Mouse (Mus musculus): ENCODE measurements around the gene Inpp5k. TPM values are rescaled to one million over a fixed set of nuclear protein-coding genes. Genes with fewer than 3 reads are reported as not detected.

The Inpp5k gene
- polyA plus RNA-seq, 1 experiment = 56.9 TPM

- H3K36me3 ChIP-seq (ENCODE audit: control insufficient read depth, insufficient read depth, low read length) = peaks cover 70% of the 10 kb centered on the region
- DNase-seq (ENCODE audit: low read depth in 1 of 2, low spot score in 2 of 2) = no peak
- H3K27ac ChIP-seq (ENCODE audit: insufficient read depth, low read length) = no peak overlapping the region
- WGBS = 94% methylated on average over 7 of the region's 7 CpGs
- TF ChIP-seq CTCF (IDR thresholded peaks at IDR 0.05; ENCODE audit: extremely low read depth, insufficient read depth, insufficient read length, insufficient replicate concordance) = no peak
- H3K27me3 ChIP-seq (ENCODE audit: control insufficient read depth, insufficient read depth, low read length) = no peaks in the 10 kb centered on the region
- no peak overlapping the region for H3K4me3 ChIP-seq (ENCODE audit: extremely low read depth, insufficient read depth, insufficient read length)
- no peaks in the 10 kb centered on the region for H3K4me1 ChIP-seq (ENCODE audit: control insufficient read depth, insufficient read depth, insufficient read length)
Measured at GRCm38 (mm10) chr11:75662131-75662530, 31.3 kb downstream of the Inpp5k start.

DNA sequence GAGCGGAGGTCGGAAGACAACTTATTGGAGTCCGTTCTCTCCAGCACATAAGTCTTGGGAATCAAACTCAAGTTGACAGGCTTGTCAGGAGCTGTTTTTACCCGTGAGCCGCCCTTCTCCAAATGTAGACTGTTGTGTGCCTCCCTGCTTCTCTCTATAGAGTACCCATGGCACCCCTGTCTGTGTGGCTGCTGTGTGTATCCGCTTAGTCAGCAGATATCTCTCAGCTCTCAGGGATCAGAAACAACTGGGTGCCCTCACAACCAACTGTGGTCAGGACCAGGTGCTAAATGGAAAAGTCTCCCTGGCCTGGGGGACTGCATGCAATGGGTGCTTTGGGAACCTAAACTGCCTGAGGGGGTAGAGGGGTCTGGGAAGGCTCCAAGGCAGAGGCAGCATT, 35.5 kb downstream of the Inpp5k start:
- no peak for TF ChIP-seq POLR2A (IDR thresholded peaks at IDR 0.05; ENCODE audit: low read depth, low read length)
- TF ChIP-seq CTCF (IDR thresholded peaks at IDR 0.05; ENCODE audit: extremely low read depth, insufficient read depth, insufficient read length, insufficient replicate concordance) = no peak
- Histone ChIP-seq H3K4me3 (ENCODE audit: extremely low read depth, insufficient read depth, insufficient read length) (no peak overlapping the region), H3K4me1 (ENCODE audit: control insufficient read depth, insufficient read depth, insufficient read length) (no peaks in the 10 kb centered on the region), H3K36me3 (ENCODE audit: control insufficient read depth, insufficient read depth, low read length) (peaks cover 76% of the 10 kb centered on the region), H3K27me3 (ENCODE audit: control insufficient read depth, insufficient read depth, low read length) (no peaks in the 10 kb centered on the region), H3K27ac (ENCODE audit: insufficient read depth, low read length) (no peak overlapping the region)
- 95% methylated on average over 6 of the region's 6 CpGs for WGBS
- DNase-seq (ENCODE audit: low read depth in 1 of 2, low spot score in 2 of 2) = no peak

GRCm38 (mm10) chr11:75668621-75669020, 37.8 kb downstream of the Inpp5k start:
- no peak overlapping the region for H3K27ac ChIP-seq (ENCODE audit: insufficient read depth, low read length)
- H3K27me3 ChIP-seq (ENCODE audit: control insufficient read depth, insufficient read depth, low read length) = no peaks in the 10 kb centered on the region
- no peak overlapping the region for H3K4me3 ChIP-seq (ENCODE audit: extremely low read depth, insufficient read depth, insufficient read length)
- TF ChIP-seq CTCF (IDR thresholded peaks at IDR 0.05; ENCODE audit: extremely low read depth, insufficient read depth, insufficient read length, insufficient replicate concordance) (no peak), POLR2A (IDR thresholded peaks at IDR 0.05; ENCODE audit: low read depth, low read length) (no peak)
- no peaks in the 10 kb centered on the region for H3K4me1 ChIP-seq (ENCODE audit: control insufficient read depth, insufficient read depth, insufficient read length)
- peaks cover 82% of the 10 kb centered on the region for H3K36me3 ChIP-seq (ENCODE audit: control insufficient read depth, insufficient read depth, low read length)
- no peak for DNase-seq (ENCODE audit: low read depth in 1 of 2, low spot score in 2 of 2)
- WGBS = 50% methylated on average over 3 of the region's 3 CpGs

GRCm38 (mm10) chr11:75669176-75669852, 38.5 kb downstream of the Inpp5k start:
- H3K36me3 ChIP-seq (ENCODE audit: control insufficient read depth, insufficient read depth, low read length) = peaks cover 83% of the 10 kb centered on the region
- WGBS = 88% methylated on average over 11 of the region's 11 CpGs
- TF ChIP-seq POLR2A (IDR thresholded peaks at IDR 0.05; ENCODE audit: low read depth, low read length) (no peak), CTCF (IDR thresholded peaks at IDR 0.05; ENCODE audit: extremely low read depth, insufficient read depth, insufficient read length, insufficient replicate concordance) (no peak)
- no peaks in the 10 kb centered on the region for H3K27me3 ChIP-seq (ENCODE audit: control insufficient read depth, insufficient read depth, low read length)
- H3K27ac ChIP-seq (ENCODE audit: insufficient read depth, low read length) = no peak overlapping the region
- no peaks in the 10 kb centered on the region for H3K4me1 ChIP-seq (ENCODE audit: control insufficient read depth, insufficient read depth, insufficient read length)
- DNase-seq (ENCODE audit: low read depth in 1 of 2, low spot score in 2 of 2) = no peak
- no peak overlapping the region for H3K4me3 ChIP-seq (ENCODE audit: extremely low read depth, insufficient read depth, insufficient read length)

GRCm38 (mm10) chr11:75669853-75670200, 39.0 kb downstream of the Inpp5k start:
- Histone ChIP-seq H3K4me1 (ENCODE audit: control insufficient read depth, insufficient read depth, insufficient read length) (no peaks in the 10 kb centered on the region), H3K36me3 (ENCODE audit: control insufficient read depth, insufficient read depth, low read length) (peaks cover 81% of the 10 kb centered on the region), H3K27ac (ENCODE audit: insufficient read depth, low read length) (no peak overlapping the region), H3K27me3 (ENCODE audit: control insufficient read depth, insufficient read depth, low read length) (no peaks in the 10 kb centered on the region), H3K4me3 (ENCODE audit: extremely low read depth, insufficient read depth, insufficient read length) (no peak overlapping the region)
- 79% methylated on average over 12 of the region's 12 CpGs for WGBS
- TF ChIP-seq CTCF (IDR thresholded peaks at IDR 0.05; ENCODE audit: extremely low read depth, insufficient read depth, insufficient read length, insufficient replicate concordance) (no peak), POLR2A (IDR thresholded peaks at IDR 0.05; ENCODE audit: low read depth, low read length) (no peak)
- DNase-seq (ENCODE audit: low read depth in 1 of 2, low spot score in 2 of 2) = no peak

DNA sequence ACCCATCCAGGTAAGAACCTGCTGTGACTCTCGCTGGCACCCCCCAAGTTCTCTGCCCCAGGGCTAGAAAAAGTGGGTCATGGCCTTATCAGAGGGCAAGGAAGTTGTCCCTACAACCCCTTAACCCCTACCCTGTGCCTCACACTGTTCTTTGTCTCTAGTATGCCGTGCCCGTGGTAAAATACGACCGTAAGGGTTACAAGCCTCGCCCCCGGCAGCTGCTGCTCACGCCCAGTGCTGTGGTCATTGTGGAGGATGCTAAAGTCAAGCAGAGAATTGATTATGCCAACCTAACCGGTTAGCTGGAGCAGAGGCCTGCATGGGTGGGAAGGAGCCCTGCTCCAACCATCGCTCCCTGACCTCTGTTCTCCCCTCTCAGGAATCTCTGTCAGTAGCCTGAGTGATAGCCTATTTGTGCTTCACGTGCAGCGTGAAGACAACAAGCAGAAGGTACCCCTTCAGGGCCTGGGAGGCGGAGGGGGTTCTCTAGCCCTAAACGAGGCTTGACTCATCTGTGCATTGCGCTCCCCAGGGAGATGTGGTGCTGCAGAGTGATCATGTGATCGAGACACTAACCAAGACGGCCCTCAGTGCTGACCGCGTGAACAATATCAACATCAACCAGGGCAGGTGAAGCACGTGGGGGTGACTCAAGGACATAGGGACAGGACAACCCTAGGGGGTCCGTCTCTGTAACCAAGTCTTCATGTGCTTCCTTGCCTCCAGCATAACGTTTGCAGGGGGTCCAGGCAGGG, 40.8 kb downstream of the Inpp5k start:
- no peak for DNase-seq (ENCODE audit: low read depth in 1 of 2, low spot score in 2 of 2)
- Histone ChIP-seq H3K27me3 (ENCODE audit: control insufficient read depth, insufficient read depth, low read length) (no peaks in the 10 kb centered on the region), H3K27ac (ENCODE audit: insufficient read depth, low read length) (no peak overlapping the region), H3K4me1 (ENCODE audit: control insufficient read depth, insufficient read depth, insufficient read length) (no peaks in the 10 kb centered on the region), H3K36me3 (ENCODE audit: control insufficient read depth, insufficient read depth, low read length) (peaks cover 66% of the 10 kb centered on the region), H3K4me3 (ENCODE audit: extremely low read depth, insufficient read depth, insufficient read length) (no peak overlapping the region)
- 87% methylated on average over 22 of the region's 22 CpGs for WGBS
- TF ChIP-seq POLR2A (IDR thresholded peaks at IDR 0.05; ENCODE audit: low read depth, low read length) (no peak), CTCF (IDR thresholded peaks at IDR 0.05; ENCODE audit: extremely low read depth, insufficient read depth, insufficient read length, insufficient replicate concordance) (no peak)

DNA sequence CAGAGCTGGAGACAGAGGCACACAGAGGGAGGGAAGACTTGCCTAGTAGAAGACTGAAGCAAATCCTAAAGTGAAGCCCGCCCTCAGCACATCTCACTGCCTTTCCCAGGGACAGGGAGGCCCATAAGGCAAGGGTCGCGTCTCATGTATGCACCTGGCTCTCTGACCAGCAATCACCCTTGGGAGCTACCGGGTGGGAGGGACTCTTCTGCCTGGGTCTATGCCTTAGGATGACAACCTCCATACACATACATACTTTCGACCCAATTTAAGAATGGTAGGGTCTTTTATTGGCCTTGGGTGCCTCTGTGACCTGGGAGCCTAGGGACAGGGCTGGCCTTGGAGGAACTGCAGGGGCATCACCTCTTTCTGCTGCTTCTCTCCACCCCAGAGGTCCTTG, 42.6 kb downstream of the Inpp5k start:
- Histone ChIP-seq H3K27ac (ENCODE audit: insufficient read depth, low read length) (no peak overlapping the region), H3K4me3 (ENCODE audit: extremely low read depth, insufficient read depth, insufficient read length) (no peak overlapping the region), H3K36me3 (ENCODE audit: control insufficient read depth, insufficient read depth, low read length) (peaks cover 50% of the 10 kb centered on the region), H3K4me1 (ENCODE audit: control insufficient read depth, insufficient read depth, insufficient read length) (no peaks in the 10 kb centered on the region; the same call in 1 of the 2 replicates), H3K27me3 (ENCODE audit: control insufficient read depth, insufficient read depth, low read length) (no peaks in the 10 kb centered on the region)
- DNase-seq (ENCODE audit: low read depth in 1 of 2, low spot score in 2 of 2) = no peak
- TF ChIP-seq POLR2A (IDR thresholded peaks at IDR 0.05; ENCODE audit: low read depth, low read length) (no peak), CTCF (IDR thresholded peaks at IDR 0.05; ENCODE audit: extremely low read depth, insufficient read depth, insufficient read length, insufficient replicate concordance) (no peak)
- 93% methylated on average over 5 of the region's 5 CpGs for WGBS

Data from spleen, adult 2 months (tissue).